Mouse (Mus musculus) stomach, adult 2 months (tissue): ENCODE data around the gene Tssk4. TPM values are rescaled to one million over a fixed set of nuclear protein-coding genes. Genes with fewer than 3 reads are reported as not detected.

Experiments
- polyA plus RNA-seq: library from polyadenylated mRNA; depleted of rRNA; stranded (reverse); fragments of >200 nt; gene quantifications from 2 replicates; pipeline ENCODE4 v1.2.3, GENCODE M21; 2012; rRNA removed

The Tssk4 gene
- 0.38 and 0.49 TPM in 2 replicates for polyA plus RNA-seq

GRCm38 (mm10) chr14:55649884-55650283 is at the start of gene Tssk4:
Gene Tssk4, plus strand, starts transcription at chr14:55650184.

DNA sequence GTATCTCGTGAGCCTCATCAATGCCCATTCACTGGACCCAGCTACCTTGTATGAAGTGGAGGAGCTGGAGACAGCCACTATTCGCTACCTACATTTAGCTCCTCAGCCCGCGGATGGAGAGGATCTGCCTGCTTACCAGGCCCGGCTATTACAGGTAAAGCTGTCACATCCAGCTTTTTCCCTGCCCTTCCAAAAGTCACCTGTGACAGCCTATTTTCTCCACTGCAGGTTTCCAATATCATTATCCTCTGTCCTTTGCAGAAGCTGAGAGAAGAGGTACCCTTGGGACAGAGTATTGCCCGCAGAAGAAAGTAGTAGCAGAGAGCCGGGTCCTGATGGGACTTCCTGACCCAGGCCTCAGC is 46.7 kb upstream of the Tssk4 start, which contains the start of gene Irf9:
TSS of gene Irf9 (plus strand) at position 301 of the 362 bp plus-strand sequence.

GRCm38 (mm10) chr14:55617822-55618221 is 32.2 kb upstream of the Tssk4 start, which contains the start of gene Rec8:
Gene Rec8, plus strand, starts transcription at chr14:55618037.

GRCm38 (mm10) chr14:55635523-55636007 is 14.4 kb upstream of the Tssk4 start, which contains the start of gene Ipo4:
Gene Ipo4, minus strand, starts transcription at chr14:55635957.

DNA sequence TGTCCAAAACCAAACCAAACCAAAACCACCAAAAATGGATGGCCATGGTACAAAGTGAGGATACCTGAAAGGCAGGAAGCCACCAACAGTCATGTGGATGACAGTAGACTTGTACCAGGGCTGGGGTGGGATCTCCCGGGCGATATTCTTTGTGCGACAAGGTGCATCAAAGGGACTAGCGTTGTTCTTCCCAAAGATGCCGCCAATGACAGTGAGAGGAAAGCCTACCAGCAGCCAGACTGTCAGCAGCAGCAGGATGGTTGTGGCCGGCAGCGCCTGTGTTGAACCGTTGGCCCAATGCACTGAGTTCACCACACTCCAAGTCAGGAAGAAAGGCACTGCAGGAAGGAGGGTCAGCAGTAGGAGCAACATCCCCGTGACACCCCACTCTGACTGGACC is 12.2 kb upstream of the Tssk4 start, which contains the start of gene Gm49378:
TSS of gene Gm49378 (minus strand) at position 101 of the 400 bp plus-strand sequence.

GRCm38 (mm10) chr14:55643060-55643907 is 6.7 kb upstream of the Tssk4 start, which contains the start of gene Tm9sf1:
Gene Tm9sf1, minus strand, starts transcription at chr14:55643806.

GRCm38 (mm10) chr14:55659960-55660573 is 10.1 kb downstream of the Tssk4 start, which contains the start of gene Mdp1:
Gene Mdp1, minus strand, starts transcription at chr14:55660508.

DNA sequence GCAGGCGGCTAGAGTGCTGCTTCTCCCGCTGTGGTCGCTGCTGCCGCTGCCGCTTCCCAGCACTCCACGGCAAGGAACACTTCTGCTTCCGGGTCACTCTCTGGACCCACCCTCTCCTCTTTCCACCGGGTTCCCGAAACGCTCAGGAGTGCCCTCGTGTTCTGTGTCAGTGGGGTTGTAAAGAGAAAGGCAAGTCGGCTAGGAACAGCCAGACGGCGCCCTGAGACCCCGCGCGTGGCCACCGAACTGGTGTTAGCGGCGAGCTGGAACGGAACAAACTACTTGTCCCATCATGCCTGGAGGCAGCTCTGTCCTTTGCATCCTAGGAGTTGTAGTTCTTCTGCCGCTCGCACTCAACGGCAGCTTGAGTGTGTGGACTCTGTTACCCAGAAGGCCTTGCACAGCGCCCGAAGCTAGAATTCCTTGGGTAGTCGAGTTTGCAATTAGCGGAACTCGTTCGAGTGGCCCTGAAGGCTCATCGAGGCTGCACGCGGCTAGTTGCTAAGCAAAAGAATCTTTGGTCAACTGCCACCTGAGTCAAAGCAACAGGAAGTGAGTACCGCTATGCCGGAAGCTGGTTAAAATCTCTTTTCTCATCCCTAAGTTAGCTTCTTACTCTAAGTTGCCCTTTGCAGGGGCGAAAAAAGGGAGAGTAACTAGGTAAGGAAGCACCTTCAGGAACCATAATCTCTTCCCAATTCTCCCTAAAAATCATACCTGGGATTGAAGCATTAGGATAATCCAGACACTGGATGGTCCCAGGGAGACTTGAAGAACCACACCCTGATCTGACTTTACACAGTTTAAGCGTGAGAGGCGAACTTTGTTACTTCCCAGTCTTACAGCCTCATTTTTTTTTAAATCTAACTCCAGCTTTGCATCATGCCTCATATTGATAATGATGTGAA is 22.1 kb downstream of the Tssk4 start, which contains the start of the genes Gmpr2 and Nedd8:
TSS of gene Gmpr2 (plus strand) at position 109 of the 908 bp plus-strand sequence.
TSS of gene Nedd8 (minus strand) at position 292 of the 908 bp plus-strand sequence.

DNA sequence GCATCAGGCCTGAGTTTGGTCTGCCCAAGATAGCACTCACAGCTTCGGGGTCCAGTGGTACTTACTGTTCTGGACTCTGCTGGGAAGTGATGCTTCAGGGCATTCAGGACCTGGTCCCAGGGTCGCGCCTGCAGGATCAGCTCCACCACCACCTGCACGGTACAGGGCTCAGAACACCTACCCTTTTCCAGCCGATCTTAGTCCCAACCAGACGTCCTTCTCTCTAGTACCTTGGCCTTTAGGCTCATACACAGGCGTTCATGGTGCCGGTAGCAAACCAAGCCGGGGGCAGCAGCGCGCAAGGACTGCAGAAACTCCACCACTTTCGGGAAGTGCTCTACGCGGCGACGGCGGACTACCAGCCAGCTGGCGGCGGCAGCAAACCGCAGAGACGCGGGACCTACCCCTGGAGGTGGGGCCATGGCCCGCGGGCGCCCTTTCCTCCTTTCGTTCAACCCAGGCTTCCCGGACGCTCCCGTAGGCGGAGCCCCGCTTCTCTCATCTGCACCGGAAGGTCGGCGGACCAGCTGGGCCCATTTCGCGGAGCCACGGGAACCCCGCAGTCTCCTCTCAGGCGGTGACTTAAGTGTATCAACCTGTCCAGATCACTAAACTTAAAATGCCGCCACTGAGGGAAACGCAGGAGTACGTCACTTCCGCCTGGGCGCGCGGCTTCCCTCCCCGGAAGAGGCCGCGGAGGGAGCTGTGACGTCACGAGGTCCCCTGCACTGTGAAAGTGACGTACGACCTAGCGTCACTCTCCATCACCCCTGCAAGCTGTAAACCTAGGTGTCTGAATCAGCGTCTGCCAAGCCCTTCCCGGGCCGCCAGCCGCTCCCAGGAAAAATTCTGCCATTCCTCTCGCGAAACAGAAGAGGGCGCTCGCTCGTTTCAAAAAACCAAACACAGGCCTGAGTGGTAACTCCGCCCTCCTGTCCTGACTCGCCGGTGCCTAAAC is 31.5 kb downstream of the Tssk4 start, which contains the start of gene Tinf2:
TSS of gene Tinf2 (minus strand) at position 661 of the 958 bp plus-strand sequence.

Other genes with a start within 250 kb of the Tssk4 start
- gene Dhrs4, start 171.4 kb upstream of the Tssk4 start, polyA plus RNA-seq: 9.0 and 9.5 TPM in 2 replicates
- 0.84 and 1.7 TPM in 2 replicates for gene Carmil3, start 159.5 kb upstream of the Tssk4 start, polyA plus RNA-seq
- gene Cpne6, start 139.7 kb upstream of the Tssk4 start, polyA plus RNA-seq: 0.02 and 0.04 TPM in 2 replicates
- gene Nrl, start 125.2 kb upstream of the Tssk4 start, polyA plus RNA-seq: not detected in 2 replicates
- 9.6 and 12.0 TPM in 2 replicates for gene Pck2, start 109.9 kb upstream of the Tssk4 start, polyA plus RNA-seq
- 34.1 and 39.6 TPM in 2 replicates for gene Dcaf11, start 90.2 kb upstream of the Tssk4 start, polyA plus RNA-seq
- gene A730061H03Rik, start 89.8 kb upstream of the Tssk4 start, polyA plus RNA-seq: 0.36 and 0.43 TPM in 2 replicates
- gene Fitm1, start 74.6 kb upstream of the Tssk4 start, polyA plus RNA-seq: 5.4 and 7.6 TPM in 2 replicates
- gene Psme1, start 72.1 kb upstream of the Tssk4 start, polyA plus RNA-seq: 18.6 and 20.4 TPM in 2 replicates
- 8.2 and 12.0 TPM in 2 replicates for gene Emc9, start 64.9 kb upstream of the Tssk4 start, polyA plus RNA-seq
- 20.5 and 26.3 TPM in 2 replicates for gene Psme2, start 59.1 kb upstream of the Tssk4 start, polyA plus RNA-seq
- gene Rnf31, start 58.5 kb upstream of the Tssk4 start, polyA plus RNA-seq: 14.6 and 15.8 TPM in 2 replicates
- 20.0 and 20.2 TPM in 2 replicates for gene Irf9, start 46.6 kb upstream of the Tssk4 start, polyA plus RNA-seq
- 4.1 and 5.4 TPM in 2 replicates for gene Rec8, start 32.1 kb upstream of the Tssk4 start, polyA plus RNA-seq
- 31.9 and 34.9 TPM in 2 replicates for gene Ipo4, start 14.2 kb upstream of the Tssk4 start, polyA plus RNA-seq
- 8.5 and 8.6 TPM in 2 replicates for gene Gm49378, start 12.3 kb upstream of the Tssk4 start, polyA plus RNA-seq
- gene Tm9sf1, start 6.4 kb upstream of the Tssk4 start, polyA plus RNA-seq: 55.0 and 58.0 TPM in 2 replicates
- gene Mdp1, start 10.3 kb downstream of the Tssk4 start, polyA plus RNA-seq: 6.8 and 7.4 TPM in 2 replicates
- gene Gmpr2, start 21.8 kb downstream of the Tssk4 start, polyA plus RNA-seq: 3.7 and 4.7 TPM in 2 replicates
- gene Nedd8, start 21.9 kb downstream of the Tssk4 start, polyA plus RNA-seq: 167 and 187 TPM in 2 replicates
- 3.1 and 4.4 TPM in 2 replicates for gene Tinf2, start 31.6 kb downstream of the Tssk4 start, polyA plus RNA-seq
- 29.4 and 45.8 TPM in 2 replicates for gene Tgm1, start 63.7 kb downstream of the Tssk4 start, polyA plus RNA-seq
- 24.3 and 27.3 TPM in 2 replicates for gene Rabggta, start 72.1 kb downstream of the Tssk4 start, polyA plus RNA-seq
- 50.3 and 51.5 TPM in 2 replicates for gene Dhrs1, start 95.5 kb downstream of the Tssk4 start, polyA plus RNA-seq
- 5.8 and 6.9 TPM in 2 replicates for gene Nop9, start 95.5 kb downstream of the Tssk4 start, polyA plus RNA-seq
- 16.4 and 17.4 TPM in 2 replicates for gene Cideb, start 108.3 kb downstream of the Tssk4 start, polyA plus RNA-seq
- gene Ltb4r2, start 111.2 kb downstream of the Tssk4 start, polyA plus RNA-seq: 5.8 and 10.2 TPM in 2 replicates
- 5.6 and 10.4 TPM in 2 replicates for gene Ltb4r1, start 115.8 kb downstream of the Tssk4 start, polyA plus RNA-seq
- 8.0 and 9.3 TPM in 2 replicates for gene Adcy4, start 133.9 kb downstream of the Tssk4 start, polyA plus RNA-seq
- gene Ripk3, start 138.7 kb downstream of the Tssk4 start, polyA plus RNA-seq: 16.6 and 17.9 TPM in 2 replicates
- 13.1 and 15.8 TPM in 2 replicates for gene Nfatc4, start 173.0 kb downstream of the Tssk4 start, polyA plus RNA-seq
- gene Nynrin, start 203.8 kb downstream of the Tssk4 start, polyA plus RNA-seq: 1.7 and 2.3 TPM in 2 replicates
- gene Cbln3, start 234.2 kb downstream of the Tssk4 start, polyA plus RNA-seq: 0.11 and 0.34 TPM in 2 replicates
- gene Khnyn, start 234.8 kb downstream of the Tssk4 start, polyA plus RNA-seq: 13.9 and 14.7 TPM in 2 replicates